Mouse (Mus musculus) fibroblast of lung, adult 2 months (primary cell): ENCODE results near the gene Shisa7.
"Not testable (repeated sequence)": the region's sequence is repeated elsewhere in the genome, so short reads cannot be mapped to it uniquely, and the experiment has no call there.

Experiments used
- DNase-seq: peaks from one replicate; pipeline ENCODE4 v3.0.0-alpha.2; 2011; ENCODE audit warnings: low read depth

The Shisa7 gene

GRCm38 (mm10) chr7:4844917-4845309 is 417 bp upstream of the Shisa7 start:
- DNase-seq, result no peak

- no peak for DNase-seq
Observed at GRCm38 (mm10) chr7:4843604-4844244, 772 bp downstream of the Shisa7 start.

GRCm38 (mm10) chr7:4842634-4843131 is 1.8 kb downstream of the Shisa7 start:
- DNase-seq, result no peak

GRCm38 (mm10) chr7:4842077-4842476 is 2.4 kb downstream of the Shisa7 start:
- DNase-seq, result no peak

- DNase-seq, result no peak
Observed at GRCm38 (mm10) chr7:4837639-4838038, 6.9 kb downstream of the Shisa7 start.

GRCm38 (mm10) chr7:4836351-4836792 is 8.1 kb downstream of the Shisa7 start:
- no peak for DNase-seq

- no peak for DNase-seq
Observed at GRCm38 (mm10) chr7:4835631-4836327, 8.7 kb downstream of the Shisa7 start.

- DNase-seq, result no peak
Observed at GRCm38 (mm10) chr7:4830476-4830875, 14.0 kb downstream of the Shisa7 start.

- no peak for DNase-seq
Observed at GRCm38 (mm10) chr7:4825365-4825764, 19.1 kb downstream of the Shisa7 start.

GRCm38 (mm10) chr7:4822162-4822907 is 22.2 kb downstream of the Shisa7 start:
- no peak for DNase-seq

GRCm38 (mm10) chr7:4821690-4822089 is 22.8 kb downstream of the Shisa7 start:
- DNase-seq, result no peak

- DNase-seq, result not testable (repeated sequence)
Observed at GRCm38 (mm10) chr7:4820925-4821324, 23.6 kb downstream of the Shisa7 start.

- DNase-seq, result no peak
Observed at GRCm38 (mm10) chr7:4816559-4816958, 27.9 kb downstream of the Shisa7 start.

GRCm38 (mm10) chr7:4813105-4813791 is 31.2 kb downstream of the Shisa7 start:
- DNase-seq, result no peak

GRCm38 (mm10) chr7:4812303-4813104 is 32.0 kb downstream of the Shisa7 start, which contains the start of gene Ube2s:
TSS of gene Ube2s (minus strand) at chr7:4812590.
- peak; percentile 100 for DNase-seq

- no peak for DNase-seq
Observed at GRCm38 (mm10) chr7:4811842-4812302, 32.6 kb downstream of the Shisa7 start.

GRCm38 (mm10) chr7:4811131-4811530 is 33.4 kb downstream of the Shisa7 start:
- DNase-seq, result not testable (repeated sequence)

GRCm38 (mm10) chr7:4806716-4807115 is 37.8 kb downstream of the Shisa7 start:
- no peak for DNase-seq

GRCm38 (mm10) chr7:4802247-4802646 is 42.2 kb downstream of the Shisa7 start:
- no peak for DNase-seq

GRCm38 (mm10) chr7:4795767-4796433 is 48.6 kb downstream of the Shisa7 start:
- no peak for DNase-seq
